ENCODE assay signal across 8 mouse cellular contexts in the genomic region with DNA sequence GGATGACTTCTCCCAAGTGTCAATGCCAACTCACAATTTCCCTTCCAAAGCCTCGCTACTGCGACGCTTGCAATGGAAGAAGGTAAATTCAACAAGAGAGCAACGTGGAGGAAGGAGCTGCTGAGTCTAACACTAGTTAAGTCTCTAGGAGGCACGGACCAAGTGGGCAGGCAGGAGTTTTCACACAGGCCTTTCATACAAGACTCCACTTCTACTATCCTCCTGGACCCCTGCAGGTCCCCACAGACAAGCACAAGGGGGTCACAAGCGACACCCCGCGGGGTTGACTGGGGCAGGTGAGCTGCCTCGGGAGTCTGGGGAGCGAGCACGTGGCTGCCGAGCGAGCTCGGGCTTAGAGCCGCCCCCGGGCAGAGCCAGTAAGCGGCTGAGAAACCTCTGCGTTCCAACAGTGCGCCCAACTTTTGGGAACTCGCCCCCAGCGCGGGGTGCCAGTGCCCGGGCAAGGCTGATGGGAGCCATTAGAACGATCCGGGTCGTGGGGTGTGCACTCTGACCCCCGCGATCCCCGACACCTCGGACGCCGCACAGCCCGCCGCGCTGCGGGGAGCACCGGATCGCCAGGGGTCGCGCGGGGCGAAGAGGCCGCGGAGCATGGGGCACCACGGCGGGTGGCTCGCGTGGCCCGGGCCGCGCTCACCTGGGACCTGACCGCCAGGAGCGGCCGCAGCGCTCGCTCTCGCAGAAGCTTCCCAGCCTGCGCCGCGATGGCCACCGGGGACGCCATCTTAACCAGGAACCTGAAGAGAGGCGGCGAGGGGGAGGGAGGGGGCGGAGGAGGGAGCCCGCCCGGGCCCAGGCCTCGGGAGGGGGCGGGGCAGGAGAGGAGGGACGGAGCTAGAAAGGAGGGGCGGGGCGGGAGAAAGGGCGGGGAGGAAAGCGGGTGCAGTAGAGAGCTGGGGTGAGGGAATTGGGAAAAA. TPM values are rescaled to one million over a fixed set of nuclear protein-coding genes. Genes with fewer than 3 reads are reported as not detected.
A peak's percentile ranks its signal among the peaks of the same experiment; 100 is the strongest.
DNase-seq lines count a peak whose midpoint lies in the region; ATAC-seq lines count a peak whose summit lies in the region.

A gene (minus strand): TSS at position 770 of the 938 bp plus-strand sequence.

- WGBS in hindbrain, embryonic 11.5 days, result under 1% methylated on average over 59 of the region's 74 CpGs

- no peaks in the 10 kb centered on the region for H3K9me3 ChIP-seq in hindbrain, embryonic 11.5 days (ENCODE audit: control insufficient read depth, low read length)

- H3K4me2 ChIP-seq in hindbrain, embryonic 11.5 days (replicated peaks; ENCODE audit: low read depth, low read length), result peak within 1 kb of the TSS; percentile 76

- H3K36me3 ChIP-seq in hindbrain, embryonic 11.5 days (ENCODE audit: control insufficient read depth, insufficient read depth, low read length), result no peaks in the 10 kb centered on the region

- peak within 1 kb of the TSS; percentile 82 for H3K4me3 ChIP-seq in hindbrain, embryonic 11.5 days (ENCODE audit: low read depth, low read length)

- no peak within 1 kb of the TSS for H3K27ac ChIP-seq in hindbrain, embryonic 11.5 days (ENCODE audit: low read depth, low read length)

- peak; percentile 87 for DNase-seq in R1 (ENCODE audit: low read depth, low spot score)
- DNase-seq in cerebellum, postnatal 10 days, result peak; percentile 86 to 91
- peak; percentile 29 to 53 for DNase-seq in frontal cortex, postnatal 10 days (ENCODE audit: low spot score in 2 of 2)
- peak; percentile 91 for DNase-seq in hindbrain, embryonic 11.5 days (ENCODE audit: low spot score)
- DNase-seq in layer of hippocampus, postnatal 10 days (ENCODE audit: low spot score in 2 of 2), result peak; percentile 61 to 73
- DNase-seq in lung, postnatal 25 days (ENCODE audit: low spot score), result peak; percentile 83
- peak; percentile 88 for DNase-seq in retina, embryonic 14.5 days (ENCODE audit: low spot score)
- DNase-seq in thymus, postnatal 36 days, result peak; percentile 85 to 86

- peak within 1 kb of the TSS; percentile 88 for H3K9ac ChIP-seq in hindbrain, embryonic 11.5 days (ENCODE audit: low read depth, low read length)

- H3K4me1 ChIP-seq in hindbrain, embryonic 11.5 days (replicated peaks; ENCODE audit: control insufficient read depth, insufficient read depth, low read length), result no peaks in the 10 kb centered on the region

- ATAC-seq in hindbrain, embryonic 11.5 days (ENCODE audit: low FRiP score), result peak; percentile 93

- no peaks in the 10 kb centered on the region for H3K27me3 ChIP-seq in hindbrain, embryonic 11.5 days (ENCODE audit: control insufficient read depth, insufficient read depth, low read length)

RNA-seq across cellular contexts. Expression of the gene that starts here (rescaled TPM):
- polyA plus RNA-seq in hindbrain, embryonic 11.5 days (2014; fragmentation: Nextera tagmentation; extraction: Ambion mirVana), result 38.1 and 43.2 TPM in 2 replicates
- 10 to 100 TPM; 16.6 to 18.1 TPM for total RNA-seq in layer of hippocampus, postnatal 10 days (2021)

Comparison
In these comparisons a context has a peak if more than half of its experiments do, and no peak if none do; other contexts are left out.
1. DNase-seq: peak in every context shown above with its lines; median percentile 91 in hindbrain, embryonic 11.5 days; 88 in cerebellum, postnatal 10 days; 88 in retina, embryonic 14.5 days; 87 in R1; 86 in thymus, postnatal 36 days; 83 in lung, postnatal 25 days; 67 in layer of hippocampus, postnatal 10 days; 41 in frontal cortex, postnatal 10 days.